Mouse (Mus musculus) heart, embryonic 16.5 days (tissue): Measurements from ENCODE around the gene Ptrhd1. TPM values are rescaled to one million over a fixed set of nuclear protein-coding genes. Genes with fewer than 3 reads are reported as not detected.

Experiments used
- ATAC-seq: fragments of 200-750 bp; cut with Nextera tagmentation; replicated peaks from 2 replicates; pipeline ENCODE4 v1.8.0; 2017; ENCODE audit warnings: moderate number of reproducible peaks; ENCODE audit not compliant: insufficient read depth, low FRiP score; ENCODE audit errors: extremely low read depth
- H3K27ac ChIP-seq: fragments of 300-500 bp; sonication (generic); 2 replicates; pipeline ENCODE4 v1.5.1; 2014; ENCODE audit warnings: mild to moderate bottlenecking, low read length, control low read depth, moderate library complexity
- H3K27me3 ChIP-seq: fragments of 300-500 bp; sonication (generic); 2 replicates; pipeline ENCODE4 v1.6.1; 2014; ENCODE audit warnings: low read length, mixed read lengths; ENCODE audit not compliant: control insufficient read depth, insufficient read depth
- H3K36me3 ChIP-seq: fragments of 300-500 bp; sonication (generic); 2 replicates; pipeline ENCODE4 v1.6.1; 2014; ENCODE audit not compliant: control insufficient read depth, insufficient read depth
- H3K4me1 ChIP-seq: fragments of 300-500 bp; sonication (generic); 2 replicates; pipeline ENCODE4 v1.6.1; 2014; ENCODE audit warnings: low read length, mixed read lengths; ENCODE audit not compliant: control insufficient read depth, insufficient read depth
- H3K4me2 ChIP-seq: fragments of 300-500 bp; sonication (generic); 2 replicates; pipeline ENCODE4 v1.6.1; 2014; ENCODE audit warnings: low read depth, mild to moderate bottlenecking, control low read depth, low read length
- H3K4me3 ChIP-seq: fragments of 300-500 bp; sonication (generic); 2 replicates; pipeline ENCODE4 v1.5.1; 2014; ENCODE audit warnings: mild to moderate bottlenecking, control low read depth, low read length
- H3K9ac ChIP-seq: fragments of 300-500 bp; sonication (generic); 2 replicates; pipeline ENCODE4 v1.6.1; 2014; ENCODE audit warnings: low read length, control low read depth
- H3K9me3 ChIP-seq: fragments of 300-500 bp; sonication (generic); replicated peaks from 2 replicates; pipeline ENCODE4 v1.6.1; 2016; ENCODE audit warnings: low read length; ENCODE audit not compliant: control insufficient read depth
- WGBS: fragments of 180-500 bp; shearing (Covaris S2); extraction: QIAGEN DNeasy Blood & Tissue Kit; methylation state at CpG from one replicate; pipeline ENCODE4 v1.1.7; 2014; 5-methylcytosine and 5-hydroxymethylcytosine counted together
- polyA plus RNA-seq: library from polyadenylated mRNA; unstranded; fragments of >200 nt; fragmentation: Nextera tagmentation; extraction: Ambion mirVana; gene quantifications from 2 replicates; pipeline ENCODE4 v1.2.1, GENCODE M21; 2015

The Ptrhd1 gene
- polyA plus RNA-seq, 1 experiment from 2014 or later: 6.5 TPM

DNA sequence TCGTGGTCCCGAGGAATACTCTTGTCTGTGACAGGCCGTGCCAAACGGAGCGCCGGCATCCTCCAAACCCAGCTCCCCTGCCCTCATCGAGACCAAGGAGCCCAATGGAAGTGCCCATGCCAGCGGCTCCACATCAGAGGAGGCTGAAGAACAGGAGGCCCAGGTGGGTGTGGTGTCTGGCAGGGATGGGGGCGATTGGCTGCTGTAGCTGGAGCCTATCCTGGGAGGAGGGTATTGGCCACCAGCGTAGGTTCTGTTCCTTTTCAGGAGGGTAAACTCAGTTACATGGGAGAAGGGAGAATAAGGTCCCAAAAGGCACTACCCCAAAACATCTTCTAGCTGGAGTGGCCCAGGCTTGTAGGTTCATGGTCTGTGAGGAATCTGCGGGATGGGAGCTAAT, 34.6 kb upstream of the Ptrhd1 start:
- Histone ChIP-seq H3K4me1 (no peaks in the 10 kb centered on the region), H3K27me3 (no peaks in the 10 kb centered on the region), H3K9me3 (no peaks in the 10 kb centered on the region), H3K9ac (no peak overlapping the region), H3K4me2 (no peak overlapping the region), H3K36me3 (no peaks in the 10 kb centered on the region), H3K27ac (no peak overlapping the region), H3K4me3 (no peak overlapping the region)
- 93% methylated on average over 11 of the region's 11 CpGs for WGBS
- no peak for ATAC-seq

DNA sequence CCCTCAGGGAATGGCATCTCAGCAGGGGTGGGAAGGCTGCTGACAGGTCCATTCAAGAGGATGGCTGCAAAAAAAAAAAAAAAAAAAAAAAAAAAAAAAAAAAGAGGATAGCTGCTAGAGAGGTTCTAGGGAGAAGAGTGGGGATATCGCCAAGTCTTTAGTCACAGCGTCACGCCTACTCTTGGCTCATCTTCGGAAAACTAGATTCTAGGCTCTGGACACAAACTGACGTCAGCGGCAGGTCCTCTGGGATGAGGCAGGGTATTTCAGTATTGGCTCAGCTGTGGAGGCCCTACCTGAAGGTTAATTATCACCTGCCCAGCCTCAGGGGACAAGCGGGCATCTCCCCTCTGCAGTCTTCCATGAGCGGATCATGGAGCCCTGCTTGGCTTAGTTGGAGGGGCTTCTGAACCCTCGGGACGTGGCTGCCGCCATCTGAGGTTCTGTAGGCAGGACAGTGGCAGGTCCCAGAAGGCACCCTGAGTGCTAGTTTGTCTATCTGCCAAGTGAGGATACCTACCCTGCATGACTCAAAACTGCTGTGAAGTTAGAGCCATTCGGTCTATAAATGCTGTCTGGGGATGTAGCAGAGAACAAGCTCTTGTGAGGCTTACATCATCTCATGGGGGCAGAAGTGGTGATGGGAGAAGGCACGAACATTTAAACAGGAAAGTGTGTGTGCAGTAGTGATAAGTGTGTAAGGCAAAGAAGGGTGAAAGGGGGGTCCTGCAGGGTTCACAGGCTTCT, 32.2 kb upstream of the Ptrhd1 start:
- H3K36me3 ChIP-seq: no peaks in the 10 kb centered on the region
- 85% methylated on average over 13 of the region's 13 CpGs for WGBS

DNA sequence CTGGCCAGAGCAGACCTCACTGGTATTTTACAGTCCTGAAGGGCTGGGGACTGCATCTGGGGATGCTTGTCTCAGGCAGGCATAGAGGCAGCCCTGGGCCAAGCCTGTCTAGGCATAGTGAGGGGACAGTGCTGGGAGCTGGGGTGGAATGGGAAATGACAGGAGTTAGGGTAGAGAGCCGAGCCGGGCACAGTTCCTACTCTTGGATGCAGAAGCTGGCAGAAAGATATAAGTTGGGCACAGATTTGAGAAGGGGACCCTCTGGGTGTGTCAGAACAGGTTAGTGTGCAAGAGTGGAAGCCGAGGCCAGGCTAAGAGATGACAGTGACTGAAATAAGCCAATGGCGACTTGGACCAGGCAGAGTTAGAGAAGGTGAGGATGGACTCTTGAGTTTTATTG, 31.6 kb upstream of the Ptrhd1 start:
- H3K4me3 ChIP-seq: no peak overlapping the region

More for the DNA sequence above, 32.2 kb upstream of the Ptrhd1 start:
- Histone ChIP-seq H3K9ac (no peak overlapping the region), H3K4me3 (no peak overlapping the region), H3K9me3 (no peaks in the 10 kb centered on the region), H3K27ac (no peak overlapping the region), H3K27me3 (no peaks in the 10 kb centered on the region), H3K4me2 (no peak overlapping the region), H3K4me1 (no peaks in the 10 kb centered on the region)
- no peak; the same call in 1 of the 2 replicates for ATAC-seq

DNA sequence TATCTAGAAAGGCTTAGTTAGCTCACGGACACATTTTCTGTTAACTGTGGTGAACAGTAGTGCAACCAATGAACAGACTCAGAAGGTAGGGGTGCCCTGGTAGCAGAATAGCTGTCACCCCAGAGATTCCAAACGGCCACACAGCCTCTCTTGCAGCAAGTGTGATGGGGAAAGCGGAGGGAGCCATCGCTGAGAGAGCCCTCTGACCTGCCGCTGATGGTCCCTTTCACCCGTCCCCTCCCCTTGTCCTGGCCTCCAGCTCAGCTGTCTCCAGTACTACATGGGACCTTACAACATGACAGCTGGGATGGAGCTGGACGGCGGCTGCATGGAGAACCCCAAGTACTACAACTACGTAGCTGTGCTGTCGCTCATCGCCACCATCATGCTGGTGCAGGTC, 27.7 kb upstream of the Ptrhd1 start:
- no peaks in the 10 kb centered on the region for H3K4me1 ChIP-seq
- no peak overlapping the region for H3K4me3 ChIP-seq
- no peak for ATAC-seq
- H3K36me3 ChIP-seq: peaks cover 8% of the 10 kb centered on the region; the same call in 1 of the 2 replicates
- no peaks in the 10 kb centered on the region for H3K9me3 ChIP-seq
- H3K4me2 ChIP-seq: no peak overlapping the region
- no peak overlapping the region for H3K27ac ChIP-seq
- H3K27me3 ChIP-seq: no peaks in the 10 kb centered on the region
- 96% methylated on average over 11 of the region's 11 CpGs for WGBS
- no peak overlapping the region for H3K9ac ChIP-seq

More for the DNA sequence above, 31.6 kb upstream of the Ptrhd1 start:
- ATAC-seq: no peak
- Histone ChIP-seq H3K9me3 (no peaks in the 10 kb centered on the region), H3K27ac (no peak overlapping the region), H3K4me2 (no peak overlapping the region), H3K9ac (no peak overlapping the region), H3K36me3 (no peaks in the 10 kb centered on the region; the same call in 1 of the 2 replicates), H3K27me3 (no peaks in the 10 kb centered on the region), H3K4me1 (no peaks in the 10 kb centered on the region)
- WGBS: 83% methylated on average over 4 of the region's 4 CpGs

DNA sequence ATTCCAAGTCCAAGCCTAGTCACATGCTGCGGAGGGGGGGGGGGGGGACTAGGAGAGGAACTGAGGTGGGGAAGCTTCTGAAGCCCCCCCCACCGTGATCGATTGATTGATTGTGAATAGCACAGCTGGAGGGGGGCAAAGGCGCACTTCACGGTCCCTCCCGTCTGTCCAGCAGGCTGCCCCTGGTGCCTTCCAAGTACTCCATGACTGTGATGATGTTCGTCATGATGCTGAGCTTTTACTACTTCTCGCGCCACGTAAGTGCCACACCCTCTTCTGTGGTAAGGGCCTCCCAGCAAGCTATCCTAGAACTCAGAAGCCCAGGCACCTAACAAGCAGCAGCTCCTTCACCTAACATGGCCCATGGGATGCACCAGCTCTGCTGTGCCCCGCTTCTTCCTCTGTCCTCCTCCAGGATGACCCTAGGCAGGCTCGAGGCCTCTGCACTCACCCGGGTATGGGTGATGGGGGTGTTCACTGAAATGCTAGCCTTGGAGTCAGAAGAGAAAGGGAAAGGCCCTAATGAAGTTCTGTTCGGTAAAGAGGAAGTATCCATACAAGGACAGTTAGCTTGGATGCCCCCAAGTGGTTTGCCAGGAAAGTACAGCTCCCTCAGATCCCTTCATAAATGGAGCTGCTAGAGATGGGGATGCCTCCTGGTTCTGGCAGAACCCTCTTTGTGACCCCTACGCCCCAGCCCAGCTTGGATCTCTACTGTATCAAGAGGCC, 25.3 kb upstream of the Ptrhd1 start:
- H3K4me2 ChIP-seq: no peak overlapping the region
- no peak overlapping the region for H3K4me3 ChIP-seq
- H3K36me3 ChIP-seq: peaks cover 13% of the 10 kb centered on the region
- 0 out of 2 replicates have a peak, but pooled peaks have one; percentile 23 for ATAC-seq
- H3K4me1 ChIP-seq: no peaks in the 10 kb centered on the region
- H3K9ac ChIP-seq: no peak overlapping the region
- no peak overlapping the region for H3K27ac ChIP-seq
- 75% methylated on average over 15 of the region's 15 CpGs for WGBS
- H3K9me3 ChIP-seq: no peaks in the 10 kb centered on the region
- no peaks in the 10 kb centered on the region for H3K27me3 ChIP-seq

DNA sequence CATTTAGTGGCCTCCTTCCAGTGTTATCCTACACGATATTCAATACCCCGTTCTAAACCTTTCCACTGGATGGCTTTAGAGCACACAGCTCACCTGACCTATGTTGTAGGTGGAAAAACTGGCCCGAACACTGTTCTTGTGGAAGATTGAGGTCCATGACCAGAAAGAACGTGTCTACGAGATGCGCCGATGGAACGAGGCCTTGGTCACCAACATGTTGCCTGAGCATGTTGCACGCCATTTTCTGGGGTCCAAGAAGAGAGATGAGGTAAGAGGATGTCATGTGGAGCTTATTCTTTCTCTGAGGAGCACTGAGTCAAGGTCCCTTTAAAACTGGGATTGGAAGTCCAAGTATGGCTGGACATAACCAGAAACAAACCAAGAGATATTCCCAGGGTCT, 24.6 kb upstream of the Ptrhd1 start:
- no peak for ATAC-seq
- Histone ChIP-seq H3K27me3 (no peaks in the 10 kb centered on the region), H3K27ac (no peak overlapping the region), H3K4me2 (no peak overlapping the region), H3K9me3 (no peaks in the 10 kb centered on the region), H3K4me1 (no peaks in the 10 kb centered on the region), H3K36me3 (peaks cover 17% of the 10 kb centered on the region), H3K9ac (no peak overlapping the region), H3K4me3 (no peak overlapping the region)
- 93% methylated on average over 9 of the region's 9 CpGs for WGBS

DNA sequence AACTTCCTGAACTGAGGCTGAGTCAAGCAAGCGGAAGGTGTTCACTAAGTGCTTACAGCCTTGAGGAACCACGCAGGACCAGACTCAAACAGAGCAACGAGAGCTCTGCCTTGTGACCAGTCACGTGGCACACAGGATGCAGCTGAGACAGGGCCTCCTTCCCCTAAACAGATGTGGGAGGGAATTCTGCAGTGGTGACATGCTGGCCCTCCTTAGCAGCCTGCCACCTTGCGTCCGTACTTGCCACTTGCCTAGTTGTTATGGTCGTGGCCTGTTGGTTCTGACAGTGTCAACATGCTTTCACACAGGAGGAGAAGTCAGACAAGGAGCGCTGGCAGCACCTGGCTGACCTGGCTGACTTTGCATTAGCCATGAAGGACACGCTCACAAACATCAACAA, 22.7 kb upstream of the Ptrhd1 start:
- H3K9ac ChIP-seq: no peak overlapping the region

DNA sequence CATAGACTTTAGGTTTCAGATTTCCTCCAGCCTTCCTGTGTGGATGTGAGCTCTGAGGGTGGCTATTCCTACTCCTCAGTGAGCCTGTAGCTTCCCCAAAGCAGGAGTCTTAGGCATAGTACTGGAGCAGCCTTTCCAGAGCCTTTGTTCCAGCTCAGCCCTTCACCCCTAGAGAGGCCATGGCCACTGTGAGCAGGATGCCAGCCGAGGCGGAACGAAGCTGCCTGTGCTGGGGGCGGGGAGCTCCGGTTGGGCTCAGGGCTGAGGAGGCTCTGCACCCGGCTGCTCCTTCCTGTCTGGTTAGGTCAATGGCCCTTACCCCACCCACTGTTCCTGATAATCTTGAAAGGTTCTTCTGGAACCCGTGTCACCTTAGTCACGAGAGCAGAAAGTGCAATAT, 20.9 kb upstream of the Ptrhd1 start:
- Histone ChIP-seq H3K4me3 (no peak overlapping the region), H3K9ac (no peak overlapping the region), H3K36me3 (peaks cover 32% of the 10 kb centered on the region), H3K4me2 (no peak overlapping the region), H3K27me3 (no peaks in the 10 kb centered on the region), H3K27ac (no peak overlapping the region), H3K4me1 (no peaks in the 10 kb centered on the region), H3K9me3 (no peaks in the 10 kb centered on the region)
- ATAC-seq: no peak
- 58% methylated on average over 8 of the region's 8 CpGs for WGBS

More for the DNA sequence above, 22.7 kb upstream of the Ptrhd1 start:
- no peak overlapping the region for H3K4me3 ChIP-seq
- H3K27me3 ChIP-seq: no peaks in the 10 kb centered on the region
- H3K9me3 ChIP-seq: no peaks in the 10 kb centered on the region
- H3K27ac ChIP-seq: no peak overlapping the region
- H3K4me2 ChIP-seq: no peak overlapping the region
- 76% methylated on average over 9 of the region's 9 CpGs for WGBS
- H3K4me1 ChIP-seq: no peaks in the 10 kb centered on the region
- no peak for ATAC-seq
- H3K36me3 ChIP-seq: peaks cover 27% of the 10 kb centered on the region

DNA sequence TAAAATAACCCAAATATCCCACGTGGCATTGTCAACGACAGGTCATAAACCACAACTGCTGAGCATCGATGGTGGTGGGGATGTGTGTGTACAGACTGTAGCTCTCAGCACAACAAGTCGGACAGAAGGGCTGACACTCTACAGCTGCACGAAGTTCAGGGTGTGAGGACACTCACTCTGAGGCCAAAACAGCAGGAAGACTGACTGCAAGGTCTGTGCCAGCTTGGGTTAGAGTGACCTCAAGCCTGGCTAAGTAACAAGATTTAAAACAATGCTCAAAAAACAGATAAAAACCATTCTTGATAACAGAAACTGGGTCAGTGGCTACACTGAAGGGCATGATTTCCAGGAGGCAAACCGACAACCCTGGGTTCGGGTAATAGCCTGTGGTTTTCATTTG, 3.7 kb upstream of the Ptrhd1 start:
- ATAC-seq: no peak
- H3K9me3 ChIP-seq: no peaks in the 10 kb centered on the region
- H3K9ac ChIP-seq: no peak overlapping the region
- H3K4me1 ChIP-seq: peaks cover 12% of the 10 kb centered on the region
- H3K4me3 ChIP-seq: no peak overlapping the region
- no peak overlapping the region for H3K4me2 ChIP-seq
- H3K27me3 ChIP-seq: no peaks in the 10 kb centered on the region
- H3K36me3 ChIP-seq: peaks cover 23% of the 10 kb centered on the region
- H3K27ac ChIP-seq: no peak overlapping the region
- 90% methylated on average over 7 of the region's 7 CpGs for WGBS
